Mouse (Mus musculus): ENCODE data around the gene Gm49661. TPM values are rescaled to one million over a fixed set of nuclear protein-coding genes. Genes with fewer than 3 reads are reported as not detected.

Gm49661 gene
- not detected in 2 replicates for polyA plus RNA-seq (2016; fragmentation: Nextera tagmentation; extraction: Ambion mirVana)

GRCm38 (mm10) chr8:84969241-84970134 is at the start of gene Gm49661, which contains the start of the genes Prdx2 and Rnaseh2a:
Gene Gm49661, minus strand, starts transcription at chr8:84969433.
Gene Prdx2, plus strand, starts transcription at chr8:84969587.
Gene Rnaseh2a, minus strand, starts transcription at chr8:84969767.
- peaks cover 35% of the 10 kb centered on the region for H3K36me3 ChIP-seq
- no peaks in the 10 kb centered on the region for H3K27me3 ChIP-seq
- peaks cover 32% of the 10 kb centered on the region for H3K4me1 ChIP-seq
- peak within 1 kb of the TSS; percentile 85 for H3K27ac ChIP-seq
- under 1% methylated on average over 56 of the region's 56 CpGs for WGBS
- H3K4me2 ChIP-seq (replicated peaks) = peak within 1 kb of the TSS; percentile 93
- peak; percentile 65 for ATAC-seq (ENCODE audit: insufficient number of reproducible peaks, insufficient read depth, low FRiP score, low TSS enrichment)
- peak within 1 kb of the TSS; percentile 90 for H3K9ac ChIP-seq
- peak within 1 kb of the TSS; percentile 83 for H3K4me3 ChIP-seq
- H3K9me3 ChIP-seq = no peaks in the 10 kb centered on the region

- WGBS = 35% methylated on average over 5 of the region's 5 CpGs
Observed at GRCm38 (mm10) chr8:85017209-85017608, 48.0 kb upstream of the Gm49661 start.

GRCm38 (mm10) chr8:85016724-85017123 is 47.5 kb upstream of the Gm49661 start:
- H3K27me3 ChIP-seq = peaks cover 31% of the 10 kb centered on the region
- H3K4me2 ChIP-seq (replicated peaks) = no peak overlapping the region
- 67% methylated on average over 10 of the region's 10 CpGs for WGBS

More at GRCm38 (mm10) chr8:85017209-85017608, 48.0 kb upstream of the Gm49661 start:
- no peak overlapping the region for H3K9ac ChIP-seq
- H3K27me3 ChIP-seq = peaks cover 26% of the 10 kb centered on the region
- H3K4me1 ChIP-seq = peaks cover 4% of the 10 kb centered on the region; the same call in 1 of the 2 replicates
- H3K4me3 ChIP-seq = no peak overlapping the region
- no peak overlapping the region for H3K4me2 ChIP-seq (replicated peaks)
- H3K27ac ChIP-seq = no peak overlapping the region
- ATAC-seq (ENCODE audit: insufficient number of reproducible peaks, insufficient read depth, low FRiP score, low TSS enrichment) = no peak
- H3K36me3 ChIP-seq = peaks cover 45% of the 10 kb centered on the region
- no peaks in the 10 kb centered on the region for H3K9me3 ChIP-seq

GRCm38 (mm10) chr8:85014431-85014830 is 45.2 kb upstream of the Gm49661 start, which contains the start of gene Best2:
Gene Best2, minus strand, starts transcription at chr8:85014531.
- Histone ChIP-seq H3K4me2 (replicated peaks) (peak within 1 kb of the TSS; percentile 47), H3K4me3 (peak within 1 kb of the TSS; percentile 22), H3K9me3 (no peaks in the 10 kb centered on the region), H3K27ac (no peak within 1 kb of the TSS), H3K9ac (no peak within 1 kb of the TSS), H3K4me1 (peaks cover 4% of the 10 kb centered on the region; the same call in 1 of the 2 replicates), H3K27me3 (peaks cover 47% of the 10 kb centered on the region), H3K36me3 (peaks cover 21% of the 10 kb centered on the region)
- ATAC-seq (ENCODE audit: insufficient number of reproducible peaks, insufficient read depth, low FRiP score, low TSS enrichment) = no peak
- WGBS = 25% methylated on average over 2 of the region's 2 CpGs

More at GRCm38 (mm10) chr8:85016724-85017123, 47.5 kb upstream of the Gm49661 start:
- Histone ChIP-seq H3K9me3 (no peaks in the 10 kb centered on the region), H3K27ac (no peak overlapping the region), H3K9ac (no peak overlapping the region), H3K36me3 (peaks cover 40% of the 10 kb centered on the region), H3K4me1 (peaks cover 4% of the 10 kb centered on the region; the same call in 1 of the 2 replicates), H3K4me3 (no peak overlapping the region)
- ATAC-seq (ENCODE audit: insufficient number of reproducible peaks, insufficient read depth, low FRiP score, low TSS enrichment) = no peak

GRCm38 (mm10) chr8:85013230-85013840 is 44.1 kb upstream of the Gm49661 start:
- H3K4me1 ChIP-seq = peaks cover 4% of the 10 kb centered on the region; the same call in 1 of the 2 replicates
- H3K27ac ChIP-seq = no peak overlapping the region
- ATAC-seq (ENCODE audit: insufficient number of reproducible peaks, insufficient read depth, low FRiP score, low TSS enrichment) = peak; percentile 30; the same call in 1 of the 2 replicates
- peaks cover 10% of the 10 kb centered on the region for H3K36me3 ChIP-seq
- H3K4me3 ChIP-seq = peak overlapping the region; percentile 22
- H3K27me3 ChIP-seq = peaks cover 58% of the 10 kb centered on the region
- peak overlapping the region; percentile 47 for H3K4me2 ChIP-seq (replicated peaks)
- WGBS = 4% methylated on average over 26 of the region's 26 CpGs
- H3K9ac ChIP-seq = no peak overlapping the region
- H3K9me3 ChIP-seq = no peaks in the 10 kb centered on the region

GRCm38 (mm10) chr8:85011242-85011641 is 42.0 kb upstream of the Gm49661 start:
- no peaks in the 10 kb centered on the region for H3K9me3 ChIP-seq
- 16% methylated on average over 28 of the region's 28 CpGs for WGBS
- no peak overlapping the region for H3K4me3 ChIP-seq
- no peak overlapping the region for H3K9ac ChIP-seq
- no peak overlapping the region for H3K27ac ChIP-seq
- peaks cover 4% of the 10 kb centered on the region; the same call in 1 of the 2 replicates for H3K4me1 ChIP-seq
- ATAC-seq (ENCODE audit: insufficient number of reproducible peaks, insufficient read depth, low FRiP score, low TSS enrichment) = no peak
- H3K27me3 ChIP-seq = peaks cover 72% of the 10 kb centered on the region
- no peaks in the 10 kb centered on the region for H3K36me3 ChIP-seq
- H3K4me2 ChIP-seq (replicated peaks) = no peak overlapping the region

- Histone ChIP-seq H3K9me3 (no peaks in the 10 kb centered on the region), H3K27me3 (peaks cover 50% of the 10 kb centered on the region), H3K4me2 (replicated peaks) (no peak overlapping the region), H3K36me3 (no peaks in the 10 kb centered on the region), H3K9ac (no peak overlapping the region), H3K4me1 (no peaks in the 10 kb centered on the region), H3K4me3 (no peak overlapping the region), H3K27ac (no peak overlapping the region)
- ATAC-seq (ENCODE audit: insufficient number of reproducible peaks, insufficient read depth, low FRiP score, low TSS enrichment) = no peak
- WGBS = 11% methylated on average over 25 of the region's 25 CpGs
Observed at GRCm38 (mm10) chr8:85007686-85008085, 38.5 kb upstream of the Gm49661 start.

GRCm38 (mm10) chr8:84997649-84998295 is 28.5 kb upstream of the Gm49661 start:
- no peaks in the 10 kb centered on the region for H3K9me3 ChIP-seq
- H3K9ac ChIP-seq = peak overlapping the region; percentile 47
- H3K27ac ChIP-seq = no peak overlapping the region
- H3K4me3 ChIP-seq = 0 out of 2 replicates have a peak overlapping the region, but pooled peaks have one; percentile 1
- H3K36me3 ChIP-seq = no peaks in the 10 kb centered on the region
- 5% methylated on average over 19 of the region's 19 CpGs for WGBS
- peaks cover 22% of the 10 kb centered on the region for H3K27me3 ChIP-seq
- peak overlapping the region; percentile 8; the same call in 1 of the 2 replicates for H3K4me2 ChIP-seq (replicated peaks)
- peaks cover 6% of the 10 kb centered on the region; the same call in 1 of the 2 replicates for H3K4me1 ChIP-seq
- ATAC-seq (ENCODE audit: insufficient number of reproducible peaks, insufficient read depth, low FRiP score, low TSS enrichment) = peak; percentile 74

GRCm38 (mm10) chr8:84996978-84997377 is 27.7 kb upstream of the Gm49661 start:
- no peak for ATAC-seq (ENCODE audit: insufficient number of reproducible peaks, insufficient read depth, low FRiP score, low TSS enrichment)
- Histone ChIP-seq H3K27me3 (peaks cover 22% of the 10 kb centered on the region), H3K4me1 (peaks cover 6% of the 10 kb centered on the region; the same call in 1 of the 2 replicates), H3K36me3 (no peaks in the 10 kb centered on the region), H3K4me3 (no peak overlapping the region), H3K27ac (no peak overlapping the region), H3K4me2 (replicated peaks) (no peak overlapping the region), H3K9ac (no peak overlapping the region), H3K9me3 (no peaks in the 10 kb centered on the region)
- WGBS = 75% methylated on average over 5 of the region's 5 CpGs

- Histone ChIP-seq H3K36me3 (no peaks in the 10 kb centered on the region), H3K27ac (no peak overlapping the region), H3K9me3 (no peaks in the 10 kb centered on the region), H3K4me1 (peaks cover 13% of the 10 kb centered on the region), H3K4me2 (replicated peaks) (no peak overlapping the region), H3K9ac (no peak overlapping the region), H3K4me3 (no peak overlapping the region), H3K27me3 (peaks cover 22% of the 10 kb centered on the region)
- WGBS = 22% methylated on average over 25 of the region's 25 CpGs
- ATAC-seq (ENCODE audit: insufficient number of reproducible peaks, insufficient read depth, low FRiP score, low TSS enrichment) = no peak
Observed at GRCm38 (mm10) chr8:84995680-84996079, 26.4 kb upstream of the Gm49661 start.

GRCm38 (mm10) chr8:84994375-84994774 is 25.1 kb upstream of the Gm49661 start:
- no peak overlapping the region for H3K9ac ChIP-seq
- H3K4me1 ChIP-seq = peaks cover 15% of the 10 kb centered on the region
- no peak for ATAC-seq (ENCODE audit: insufficient number of reproducible peaks, insufficient read depth, low FRiP score, low TSS enrichment)
- no peak overlapping the region for H3K4me2 ChIP-seq (replicated peaks)
- no peak overlapping the region for H3K27ac ChIP-seq
- 90% methylated on average over 9 of the region's 9 CpGs for WGBS
- peaks cover 22% of the 10 kb centered on the region for H3K27me3 ChIP-seq
- no peaks in the 10 kb centered on the region for H3K9me3 ChIP-seq
- no peak overlapping the region for H3K4me3 ChIP-seq
- H3K36me3 ChIP-seq = no peaks in the 10 kb centered on the region
